ENCODE assay signal across 14 mouse cellular contexts in the genomic region with DNA sequence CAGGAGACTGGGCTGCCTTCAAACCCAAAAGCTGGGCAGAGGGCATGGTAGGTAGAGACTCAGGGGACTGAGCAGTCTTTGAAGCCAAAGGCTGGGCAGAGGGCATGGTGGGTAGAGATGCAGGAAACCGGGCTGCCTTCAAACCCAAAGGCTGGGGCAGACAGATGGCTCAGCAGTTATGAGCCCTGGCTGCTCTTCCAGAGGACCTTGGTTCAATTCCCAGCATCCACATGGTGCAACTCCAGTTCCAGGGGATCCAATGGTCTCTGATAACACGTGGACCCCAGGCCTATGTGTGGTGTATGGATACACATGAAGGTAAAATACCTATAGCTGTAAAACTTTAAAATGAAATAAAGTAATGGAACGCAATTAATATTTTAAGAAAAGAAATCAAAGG.
"Had no signal": no experiment of that assay in that cellular context is flagged by ENCODE, and none has a peak within 500 bp of the region (broad histone marks: within the 10 kb centered on the region; RNA-seq: fewer than 3 reads in every experiment).

No protein-coding gene starts in this region.

- DNase-seq: cerebellum, adult 2 months; cerebellum, adult 8-10 months; cerebellum, adult 9-10 months; cerebellum, adult 9-11 months; embryo, embryonic 11 days; forebrain, postnatal 0 days; gastrocnemius, adult 2 months; gastrocnemius, postnatal 10 days; gastrocnemius, postnatal 14 days; gastrocnemius, postnatal 25 days; gastrocnemius, postnatal 36 days; heart, adult 11 months; heart, adult 18-20 months; heart, adult 2 months had no signal
